Mouse (Mus musculus): ENCODE data around the gene Catsperz.
A peak's percentile ranks its signal among the peaks of the same experiment; 100 is the strongest.

The Catsperz gene

DNA sequence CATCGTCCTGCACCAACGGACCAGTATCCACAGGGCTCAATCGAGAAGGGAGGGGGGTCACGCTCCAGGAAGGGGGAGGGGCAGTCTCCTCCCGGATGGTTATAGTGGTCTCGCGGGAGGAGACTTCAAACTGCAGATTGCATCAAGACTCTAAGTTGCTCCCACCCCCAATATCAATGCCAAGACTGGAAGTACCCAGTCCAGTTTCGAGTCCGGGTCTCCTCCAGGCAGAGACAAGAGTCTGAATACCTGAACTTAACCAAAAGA lies at the start of gene Catsperz:
Catsperz (minus strand) TSS at position 74 of the 267 bp plus-strand sequence.
- no peak for DNase-seq

DNA sequence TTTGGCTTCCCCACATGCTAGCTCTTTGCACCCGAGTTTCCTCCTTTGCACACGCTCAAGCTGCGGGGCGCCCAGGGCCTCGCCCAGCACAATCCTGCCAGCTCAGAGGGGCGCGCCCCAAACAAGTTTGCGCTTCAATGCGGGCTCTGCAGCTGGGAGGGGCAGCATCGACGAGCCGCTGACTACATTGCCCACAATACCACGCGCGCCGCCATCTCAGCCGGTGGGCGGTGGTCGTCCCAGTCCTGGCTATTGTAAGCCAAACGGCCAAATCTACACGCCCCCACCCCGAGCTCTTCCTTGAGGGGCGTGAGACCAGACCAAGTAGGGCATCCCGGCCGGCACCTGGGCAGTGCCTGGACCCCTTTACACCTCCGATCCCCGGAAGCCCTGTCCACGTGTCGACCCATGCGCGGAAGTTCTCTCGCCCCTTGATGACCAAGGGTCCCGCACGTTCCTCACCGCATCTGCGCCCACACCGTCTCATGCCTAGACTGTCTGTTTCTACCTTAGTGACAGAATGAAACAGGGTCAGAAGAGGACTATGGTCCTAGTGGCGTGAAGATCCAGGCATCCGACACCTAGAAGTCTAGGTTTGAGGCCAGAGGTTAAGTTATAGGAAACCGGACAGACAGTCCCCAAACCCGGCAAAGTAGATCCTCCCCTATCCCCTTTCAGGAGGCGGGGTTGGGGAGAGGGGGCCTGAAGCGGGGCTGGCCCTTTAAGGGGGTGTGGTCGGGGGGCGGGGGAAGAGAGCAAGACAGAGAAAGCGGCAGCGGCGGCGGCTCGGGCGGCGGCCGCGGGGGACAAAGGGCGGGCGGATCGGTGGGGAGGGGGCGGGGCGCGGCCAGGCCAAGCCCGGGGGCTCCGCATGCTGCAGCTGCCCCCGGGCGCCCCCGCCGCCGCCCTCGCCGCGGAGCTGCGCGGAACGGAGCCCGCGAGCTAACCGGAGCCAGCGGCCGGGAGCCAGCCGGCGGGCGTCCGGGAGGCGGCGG lies 49.3 kb upstream of the Catsperz start, which contains the start of gene Ppp1r14b:
Ppp1r14b (plus strand) TSS at position 758 of the 995 bp plus-strand sequence.
- DNase-seq = peak; percentile 63 to 82

DNA sequence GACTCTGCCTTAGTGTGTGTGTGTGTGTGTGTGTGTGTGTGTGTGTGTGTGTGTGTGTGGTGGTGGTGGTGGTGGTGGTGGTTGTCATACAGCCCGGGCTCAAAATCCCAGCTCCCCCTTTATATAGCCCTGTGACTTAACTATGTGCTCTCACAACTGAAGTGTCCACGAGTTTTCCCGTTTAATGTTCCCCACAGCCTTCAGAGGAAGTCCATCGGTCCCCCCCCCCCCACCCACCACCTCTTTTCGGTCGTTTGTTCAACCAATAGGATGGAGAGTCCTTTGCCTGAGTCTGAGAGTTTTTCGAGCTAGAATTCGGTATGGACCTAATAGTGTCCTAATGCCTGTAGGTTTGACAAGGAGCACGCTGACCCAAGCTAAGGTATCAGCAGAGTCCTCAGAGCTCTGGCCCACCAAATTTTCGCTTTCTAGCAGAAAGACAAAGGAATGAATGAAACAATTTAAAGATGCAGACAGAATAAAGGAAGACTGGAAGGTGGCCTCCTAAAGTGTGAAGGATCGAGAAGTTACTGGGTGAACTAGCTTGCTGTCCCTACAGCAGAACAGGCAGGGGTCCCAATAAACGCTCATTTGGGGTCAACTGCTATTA lies 48.5 kb upstream of the Catsperz start:
- DNase-seq = no peak

DNA sequence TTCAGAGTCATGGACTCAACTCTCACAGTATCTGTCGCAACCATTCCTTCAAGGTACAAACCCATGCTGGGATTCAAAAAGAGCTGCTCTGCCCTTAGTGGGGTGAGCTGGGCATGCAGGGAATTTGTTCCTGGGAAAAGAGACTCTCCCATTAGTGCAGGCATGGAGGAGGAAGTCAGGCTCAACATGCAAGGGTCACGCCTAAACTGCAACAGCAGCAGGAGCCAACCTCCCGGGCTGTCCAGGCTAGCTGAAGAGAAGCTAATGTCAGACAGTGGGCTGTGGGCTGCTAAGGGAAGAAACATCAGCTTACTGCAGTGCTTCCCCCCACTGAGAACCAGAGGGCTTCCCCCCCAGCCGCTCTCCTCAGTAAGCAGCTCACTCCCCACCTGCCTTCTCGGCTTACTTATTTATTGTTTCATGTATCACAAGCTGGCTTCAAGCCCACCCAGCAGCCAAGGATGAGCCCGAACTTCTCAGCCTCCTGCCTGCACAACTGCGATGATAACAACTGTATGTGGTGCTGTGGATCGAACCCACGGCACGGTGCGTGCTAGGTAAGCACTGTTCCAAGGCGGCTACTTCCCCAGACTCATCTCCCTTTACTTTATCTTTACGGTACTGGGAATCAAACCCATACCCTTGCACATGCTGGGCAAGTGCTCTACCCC lies 47.2 kb upstream of the Catsperz start:
- no peak for DNase-seq

DNA sequence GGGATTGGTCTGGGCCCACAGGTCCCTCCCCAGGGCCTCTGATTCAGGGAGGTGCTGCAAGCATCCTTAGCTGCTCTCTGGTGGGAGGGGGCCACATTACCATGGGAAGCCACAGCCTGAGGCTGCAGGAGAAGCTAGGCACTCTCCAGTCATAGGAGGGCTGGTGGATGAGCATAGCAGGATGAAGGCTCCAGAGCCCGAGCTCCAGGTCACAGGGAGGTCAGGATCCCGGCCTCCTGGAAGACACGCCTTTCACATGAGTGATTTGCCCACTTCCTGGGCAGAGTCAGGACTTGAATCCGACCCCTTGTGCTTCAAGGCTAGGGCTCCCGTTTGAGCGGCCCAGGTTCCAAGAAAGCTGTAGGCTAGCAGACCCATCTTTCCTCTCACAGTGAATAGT lies 46.5 kb upstream of the Catsperz start:
- DNase-seq = no peak

DNA sequence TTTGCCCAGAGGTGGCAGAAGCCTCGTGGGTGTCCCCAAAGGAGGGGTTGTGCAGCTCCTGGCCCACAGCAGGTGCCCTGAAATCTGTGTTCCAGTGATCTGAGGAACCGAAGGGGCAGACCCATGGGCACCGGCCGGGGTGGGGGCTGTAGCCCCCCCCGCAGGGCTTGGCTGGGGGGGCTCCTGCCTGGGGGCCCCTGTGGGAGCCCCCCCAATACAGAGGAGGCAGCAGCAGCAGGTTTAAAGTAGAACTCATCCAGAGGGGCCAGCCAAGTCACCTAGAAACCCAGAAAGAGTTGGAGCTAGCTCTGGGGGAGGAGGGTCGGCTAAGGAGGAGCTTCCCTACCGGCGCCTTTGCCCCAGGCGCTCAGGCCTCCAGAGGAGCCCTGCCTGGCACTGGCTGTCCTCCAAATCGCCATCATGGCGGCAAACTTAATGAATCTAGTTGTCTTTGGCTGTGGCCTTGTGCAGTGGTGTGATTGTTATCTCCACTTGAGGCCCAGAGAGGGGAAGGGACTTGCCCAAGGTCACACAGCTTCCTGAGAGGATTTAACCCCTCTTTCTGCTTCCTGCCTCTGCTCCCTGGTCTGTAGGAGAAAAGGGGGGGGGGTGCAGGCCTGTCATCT lies 45.4 kb upstream of the Catsperz start:
- DNase-seq = no peak

DNA sequence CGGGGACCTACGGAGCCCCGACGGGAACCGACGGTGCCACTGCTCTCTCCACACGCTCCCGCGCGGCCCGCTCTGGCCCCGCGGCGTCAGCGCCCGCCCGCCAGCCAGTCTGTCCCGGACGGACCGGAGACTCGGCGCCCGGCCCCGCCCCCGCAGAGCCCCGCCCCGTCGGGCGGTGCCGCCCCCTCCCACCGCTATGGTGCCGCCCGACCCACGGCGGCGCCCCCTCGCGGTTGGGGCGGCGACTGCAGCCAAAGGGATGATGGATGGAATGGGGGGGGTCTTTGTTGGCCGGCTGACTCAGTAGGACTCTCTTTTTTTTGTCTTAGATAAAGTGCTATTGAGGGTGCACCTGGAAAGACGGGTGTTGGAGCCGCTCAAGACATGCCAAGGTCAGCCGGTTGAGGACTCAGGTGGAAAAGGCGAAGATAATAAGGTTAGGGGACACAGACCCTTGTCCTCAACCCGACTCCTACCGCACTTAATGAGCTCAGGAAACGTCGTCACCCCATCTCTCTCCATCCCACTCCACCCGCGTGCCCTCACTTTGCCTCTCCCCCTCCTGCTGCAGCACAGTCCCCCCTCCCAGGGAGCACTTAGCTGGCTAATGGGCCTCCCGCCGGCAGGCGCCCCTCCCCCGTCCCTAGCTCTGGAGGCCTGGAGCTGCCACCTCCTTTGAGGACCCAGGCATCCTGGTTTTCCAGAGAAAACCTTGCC lies 44.6 kb upstream of the Catsperz start:
- DNase-seq = peak in 1 of 2 experiments; percentile 68

DNA sequence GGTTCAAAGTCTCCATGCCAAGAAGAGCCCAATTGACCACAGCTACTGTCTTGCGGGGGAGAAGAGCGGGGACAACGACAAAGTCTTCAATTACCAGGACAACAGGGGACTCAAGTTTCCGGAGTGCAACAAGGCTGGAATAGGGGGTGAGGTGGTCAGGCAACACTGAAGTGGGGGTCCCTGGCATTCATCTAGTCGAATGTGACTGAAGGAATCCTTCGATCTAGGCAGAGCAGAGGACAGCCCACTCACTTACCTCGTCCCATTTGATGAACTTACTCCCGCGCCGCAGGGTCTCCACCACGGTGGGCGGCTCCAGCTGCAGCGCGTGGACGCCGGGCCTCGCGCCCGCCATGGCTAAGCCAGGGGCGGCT lies 44.1 kb upstream of the Catsperz start:
- no peak for DNase-seq

DNA sequence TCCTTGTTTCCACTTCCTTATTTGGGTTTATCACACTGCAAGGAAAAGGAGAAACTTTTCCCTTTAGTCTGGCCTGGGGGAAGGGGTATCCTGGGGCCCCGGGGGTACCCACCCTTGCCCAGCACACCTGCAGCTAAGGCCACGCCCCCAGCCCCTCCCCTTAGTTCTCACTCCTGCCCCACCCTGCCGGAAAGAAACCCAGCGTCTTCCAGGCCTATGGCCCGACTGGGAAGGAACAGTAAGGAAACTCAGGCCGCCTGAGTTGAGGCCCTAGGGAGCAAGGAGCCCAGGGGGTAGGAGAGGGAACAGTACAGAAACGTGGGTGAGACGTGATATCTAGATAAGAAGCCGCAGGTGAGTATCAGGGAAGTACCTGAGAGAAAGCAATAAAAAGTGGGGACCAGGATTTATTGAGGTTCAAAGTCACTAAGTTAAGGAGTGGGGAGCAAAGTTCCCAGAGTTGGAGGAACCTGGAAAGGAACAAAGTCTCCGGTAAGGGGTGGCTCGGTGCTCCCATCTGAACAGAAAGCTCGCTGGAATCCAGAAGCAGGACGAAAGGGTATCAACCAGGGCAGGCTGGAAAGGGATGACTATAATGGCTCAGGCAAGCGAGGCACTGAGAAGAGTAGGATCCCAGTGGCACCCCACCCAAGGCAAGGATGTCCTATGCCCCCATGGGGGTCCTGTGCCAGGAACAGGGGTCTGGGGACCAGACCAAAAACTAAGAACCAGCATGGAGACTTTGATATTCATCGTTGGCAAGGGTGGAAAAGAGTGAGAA lies 43.5 kb upstream of the Catsperz start:
- peak in 1 of 2 experiments; percentile 39 for DNase-seq

DNA sequence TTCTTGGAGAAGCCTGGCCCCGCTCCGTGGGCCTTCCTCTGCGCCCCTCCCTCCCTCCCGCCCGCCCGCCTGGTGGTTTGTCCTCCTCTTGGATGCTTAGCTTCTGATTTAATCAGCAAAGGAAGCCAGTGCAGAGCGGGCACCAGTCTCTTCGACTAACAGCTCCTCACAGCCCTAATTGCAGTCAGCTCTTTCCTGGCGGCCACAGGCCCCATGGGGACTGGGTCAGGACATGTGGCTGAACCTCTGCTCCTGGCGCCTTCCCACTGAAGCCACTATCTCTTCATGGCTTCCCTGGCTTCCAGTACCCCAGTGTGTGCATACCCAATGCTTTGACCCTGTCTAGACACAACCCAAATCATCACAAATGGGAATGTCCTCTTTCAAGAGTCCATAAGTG lies 31.3 kb upstream of the Catsperz start:
- DNase-seq = no peak

DNA sequence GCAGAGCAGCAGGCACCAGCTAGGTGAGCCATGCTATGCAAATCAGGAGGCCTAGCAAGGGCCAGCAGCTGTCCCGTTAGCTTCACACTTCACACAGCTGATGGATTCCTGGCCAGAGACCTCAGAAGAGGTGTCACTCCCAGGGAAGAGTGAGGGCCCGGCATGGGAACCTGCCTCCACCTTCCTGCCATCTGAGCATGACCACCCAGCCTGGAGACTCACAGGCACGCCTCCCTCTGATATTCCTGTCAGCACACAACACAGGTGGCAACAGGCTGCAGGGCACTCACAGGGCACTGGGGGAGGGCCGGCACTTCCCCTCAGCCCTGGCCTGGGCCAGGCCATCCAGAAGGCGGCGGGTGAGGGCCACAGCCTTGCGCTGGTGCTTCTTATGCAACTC lies 30.2 kb upstream of the Catsperz start:
- DNase-seq = no peak

DNA sequence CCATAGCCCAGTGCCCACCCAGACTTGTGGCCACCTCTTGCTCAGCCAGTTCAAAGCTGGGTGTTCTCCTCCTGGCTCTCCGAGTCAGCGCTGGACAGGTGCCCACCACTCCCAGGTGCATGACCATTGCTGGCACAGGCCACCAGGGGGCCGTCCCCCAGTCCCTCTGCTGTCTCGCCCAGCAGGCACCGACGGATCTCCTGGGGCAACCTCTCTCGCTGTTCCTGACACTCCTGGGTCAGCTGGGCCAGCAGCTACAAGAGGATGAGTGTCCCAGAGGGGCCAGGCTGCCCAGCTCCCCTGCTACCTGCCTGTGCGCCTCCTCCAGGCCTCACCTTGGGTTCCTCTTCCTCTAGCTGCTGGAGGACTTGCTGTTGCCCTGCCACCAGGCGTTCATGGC lies 28.9 kb upstream of the Catsperz start:
- peak; percentile 34 to 71 for DNase-seq

DNA sequence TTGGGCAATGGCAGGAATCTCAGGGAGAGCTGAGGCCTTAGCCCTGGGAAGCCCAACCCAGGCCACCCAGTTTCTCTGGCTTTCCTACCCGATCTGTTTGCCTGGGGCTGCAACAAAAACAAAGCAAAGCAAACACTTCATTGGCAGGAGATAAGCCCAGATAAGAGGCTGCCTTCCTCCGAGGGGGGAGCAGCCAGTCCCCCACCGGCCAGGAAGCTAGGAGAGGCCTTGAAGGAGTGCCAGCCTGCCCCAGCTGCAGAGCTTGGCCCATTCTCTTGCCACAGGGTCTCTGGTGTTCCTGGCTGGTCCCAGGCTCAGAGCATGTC lies 27.5 kb upstream of the Catsperz start:
- DNase-seq = peak; percentile 34 to 51

DNA sequence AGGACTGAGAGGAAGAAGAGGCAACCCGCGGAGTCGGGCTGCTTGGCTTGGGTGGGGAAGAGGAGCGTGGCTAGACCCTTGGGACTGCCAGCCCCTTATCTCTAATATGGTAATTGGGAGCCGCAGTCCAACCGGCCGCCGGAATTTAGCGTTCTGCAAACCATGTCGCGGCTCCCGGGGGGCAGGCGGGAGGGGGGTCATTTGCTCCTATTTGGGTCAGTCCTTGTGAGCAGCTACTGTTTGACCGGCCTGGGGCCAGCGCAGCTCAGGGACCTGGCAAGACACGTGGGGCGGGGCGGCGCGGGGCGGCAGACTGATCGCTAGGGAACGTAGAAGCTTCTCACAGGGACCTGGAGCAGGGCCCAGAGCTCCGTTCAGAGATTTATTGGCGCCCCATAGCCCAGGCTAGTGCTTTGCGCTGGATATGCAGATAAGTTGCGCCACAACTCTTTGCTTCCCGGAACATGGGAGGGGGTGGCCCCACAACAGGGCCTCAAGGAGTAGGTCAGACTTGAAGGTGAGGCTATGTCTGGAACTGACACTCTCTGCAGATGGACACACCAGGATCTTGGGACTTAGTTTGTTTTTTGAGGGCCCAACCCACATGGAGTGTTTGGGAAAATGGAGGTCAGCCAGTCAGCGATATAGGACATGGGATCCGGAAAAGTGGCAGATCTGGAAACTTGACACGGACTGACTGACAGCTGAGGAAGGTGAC lies 27.0 kb upstream of the Catsperz start:
- peak; percentile 78 to 86 for DNase-seq

DNA sequence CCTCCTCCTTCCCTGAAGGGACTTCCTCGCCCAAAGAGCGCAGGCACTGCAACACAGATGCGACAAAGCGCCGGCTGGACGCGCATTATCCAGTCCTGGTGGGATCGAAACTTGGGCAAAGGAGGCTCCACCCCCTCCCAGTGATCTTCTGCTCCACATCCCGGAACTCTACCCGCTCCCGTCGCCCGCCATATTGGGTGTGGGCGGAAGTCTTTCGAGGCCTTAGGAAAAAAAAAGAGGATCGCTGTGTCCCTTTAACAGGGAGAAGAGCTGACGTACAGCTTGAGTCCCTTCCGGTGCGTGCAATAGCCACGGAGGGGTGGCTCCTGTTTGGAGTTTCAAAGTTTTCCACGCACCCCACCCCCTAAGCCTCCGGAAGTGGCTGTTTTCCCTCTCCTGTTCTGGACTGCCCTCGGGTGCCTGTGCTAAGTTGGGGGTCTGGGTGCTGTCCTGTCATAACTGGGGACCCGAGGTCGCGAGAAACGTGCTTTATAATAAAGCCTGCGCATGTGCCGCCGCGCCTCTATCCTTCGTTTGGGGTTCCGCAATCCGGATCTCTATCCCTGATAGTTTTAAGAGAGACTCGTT lies 26.3 kb upstream of the Catsperz start:
- DNase-seq = peak; percentile 92 to 94

DNA sequence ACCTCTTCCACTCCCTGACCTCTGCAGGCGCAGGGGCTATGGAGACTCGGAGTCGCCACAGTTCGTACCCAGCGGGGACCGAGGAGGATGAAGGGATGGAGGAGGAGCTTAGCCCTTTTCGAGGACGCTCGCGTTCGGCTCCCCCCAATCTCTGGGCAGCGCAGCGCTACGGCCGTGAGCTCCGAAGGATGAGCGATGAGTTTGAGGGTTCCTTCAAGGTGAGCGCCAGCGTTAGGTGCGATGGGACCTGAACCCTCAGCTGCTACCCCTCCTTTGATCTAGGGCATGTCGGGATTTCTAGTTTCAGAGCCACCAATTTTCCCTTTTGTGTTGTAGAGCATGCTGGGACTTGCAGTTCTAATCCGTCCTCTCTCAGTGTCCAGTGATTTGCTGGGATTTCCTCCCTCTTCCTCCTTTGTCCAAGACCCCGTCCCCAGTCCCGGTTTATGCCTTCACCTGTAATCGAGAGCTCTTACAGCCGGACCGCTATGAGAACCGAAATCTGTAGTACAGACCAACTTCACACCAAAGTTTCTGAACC lies 25.5 kb upstream of the Catsperz start:
- DNase-seq = peak; percentile 72 to 75

DNA sequence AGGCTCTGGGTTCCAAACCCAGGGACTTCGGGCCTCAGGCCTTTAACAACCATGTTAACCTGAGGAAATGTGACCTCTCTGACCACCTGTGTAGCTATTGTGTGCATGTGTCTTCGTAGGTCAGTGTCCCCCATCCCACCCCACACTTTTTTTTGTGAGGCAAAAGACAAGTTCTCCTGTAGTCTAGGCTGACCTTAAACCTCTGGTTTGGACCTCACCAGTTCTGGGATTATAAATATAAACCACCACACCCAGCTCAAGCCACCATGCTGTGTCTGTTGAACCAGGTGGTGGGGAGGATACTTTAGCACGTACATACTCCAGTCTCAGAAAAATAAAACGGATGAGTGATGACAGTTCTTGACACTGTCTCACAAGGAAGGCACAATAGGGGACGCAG lies 24.8 kb upstream of the Catsperz start:
- DNase-seq = no peak

DNA sequence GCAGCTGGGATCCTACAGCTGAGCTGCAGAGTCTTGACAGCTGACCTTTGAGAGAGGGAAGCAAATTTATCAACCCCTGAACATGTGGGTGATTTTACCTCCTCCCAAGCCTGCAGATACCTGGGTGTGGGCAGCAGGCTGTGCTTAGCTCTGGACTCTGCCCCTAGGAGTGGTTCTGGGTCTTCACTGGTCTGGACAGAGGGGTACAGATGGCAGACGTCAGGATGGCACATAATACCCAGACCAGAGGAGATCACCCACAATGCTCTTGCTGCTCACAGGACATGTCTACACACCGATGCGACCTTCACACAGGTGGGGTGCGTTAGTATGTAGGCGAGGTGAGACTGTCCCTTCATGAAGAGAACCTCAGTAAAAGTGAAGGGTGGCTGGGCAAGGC lies 24.4 kb upstream of the Catsperz start:
- DNase-seq = no peak

DNA sequence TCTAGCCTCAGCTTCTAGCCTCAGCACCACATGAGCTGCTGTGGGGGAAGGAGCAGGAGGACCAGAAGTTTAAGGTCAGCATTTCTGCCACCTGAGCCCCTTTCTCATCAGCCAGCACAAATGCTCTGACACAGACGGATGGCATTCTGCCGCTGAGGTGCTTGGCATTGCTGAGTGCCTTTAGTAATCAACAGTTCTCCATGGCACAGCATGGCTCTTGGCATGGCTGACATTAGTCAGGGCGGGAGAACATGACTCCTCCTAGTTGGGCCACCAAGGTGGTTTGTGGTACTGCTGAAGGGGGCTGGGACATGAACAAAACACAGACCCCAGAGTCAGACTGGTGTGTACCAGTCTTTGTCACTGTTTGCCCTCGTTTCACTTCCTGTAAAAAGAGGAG lies 23.0 kb upstream of the Catsperz start:
- DNase-seq = peak; percentile 87 to 91

DNA sequence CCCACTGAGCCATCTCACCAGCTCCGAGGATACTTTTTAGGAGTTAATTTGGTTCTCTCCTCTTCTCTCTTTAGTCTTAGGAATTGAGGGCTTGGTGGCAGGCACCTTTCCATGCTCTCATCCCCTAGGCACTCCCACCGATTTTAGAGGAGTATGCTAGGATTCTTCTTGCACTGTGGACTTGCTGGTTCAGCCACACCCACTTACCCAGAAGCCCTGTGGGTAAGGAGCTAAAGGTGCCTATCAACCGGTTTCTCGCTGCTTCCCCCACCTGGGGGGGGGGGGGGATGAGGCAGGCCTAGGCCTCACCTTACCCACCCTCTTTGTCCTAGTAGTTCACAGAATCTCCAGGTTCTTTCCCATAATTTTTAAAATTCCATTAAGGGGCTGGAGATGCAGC lies 22.6 kb upstream of the Catsperz start:
- DNase-seq = no peak

DNA sequence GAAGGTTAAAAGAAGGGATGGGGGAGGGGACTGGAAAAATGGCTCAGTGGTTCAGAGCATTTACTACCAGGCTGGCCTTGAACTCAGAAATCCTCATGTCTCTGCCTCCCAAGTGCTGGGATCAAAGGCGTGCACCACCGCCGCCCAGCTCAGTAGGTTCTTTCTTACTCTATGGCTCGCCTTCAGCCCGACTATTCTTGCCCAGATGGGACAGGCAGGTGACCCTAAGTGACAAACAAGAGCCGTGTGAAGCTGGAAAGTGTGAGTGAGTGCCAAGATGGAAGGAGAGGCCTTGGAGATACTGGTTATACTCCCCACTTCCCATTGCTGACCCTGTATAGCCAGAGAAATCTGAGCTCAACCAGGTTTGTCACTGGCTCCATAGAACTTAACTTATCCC lies 18.5 kb upstream of the Catsperz start:
- no peak for DNase-seq
